Mouse (Mus musculus): ENCODE measurements around the gene Nenf. TPM values are rescaled to one million over a fixed set of nuclear protein-coding genes. Genes with fewer than 3 reads are reported as not detected.
A peak's percentile ranks its signal among the peaks of the same experiment; 100 is the strongest.

The Nenf gene
- polyA plus RNA-seq, 1 experiment from 2014 or later = 157 TPM

- no peaks in the 10 kb centered on the region for H3K9me3 ChIP-seq (ENCODE audit: control insufficient read depth, low read length)
- peaks cover 23% of the 10 kb centered on the region for H3K36me3 ChIP-seq (ENCODE audit: control insufficient read depth, insufficient read depth, low read length)
- H3K4me1 ChIP-seq (ENCODE audit: control insufficient read depth in 2 of 2, insufficient read depth in 2 of 2, low read length in 2 of 2) = peaks cover 10 to 22% of the 10 kb centered on the region in 2 experiments
- no peak overlapping the region for H3K9ac ChIP-seq (ENCODE audit: low read length)
- no peak overlapping the region for H3K27ac ChIP-seq (replicated peaks in 1 of 2; ENCODE audit: control insufficient read depth in 1 of 2, insufficient read depth in 1 of 2, low read depth in 2 of 2, low read length in 2 of 2)
- H3K27me3 ChIP-seq (ENCODE audit: control insufficient read depth, insufficient read depth, low read length) = no peaks in the 10 kb centered on the region
- no peak for ATAC-seq (ENCODE audit: insufficient number of reproducible peaks, insufficient read depth, low FRiP score, low read depth)
- no peak overlapping the region for H3K4me2 ChIP-seq (ENCODE audit: low read length)
- no peak overlapping the region for H3K4me3 ChIP-seq (ENCODE audit: control insufficient read depth in 1 of 2, insufficient read depth in 1 of 2, low read depth in 1 of 2, low read length in 2 of 2)
- 88% methylated on average over 4 of the region's 4 CpGs for WGBS
Observed at GRCm38 (mm10) chr1:191330356-191330755, 12.4 kb upstream of the Nenf start.

GRCm38 (mm10) chr1:191328019-191328441, 10.0 kb upstream of the Nenf start:
- H3K4me2 ChIP-seq (ENCODE audit: low read length) = no peak overlapping the region
- peaks cover 17% of the 10 kb centered on the region for H3K36me3 ChIP-seq (ENCODE audit: control insufficient read depth, insufficient read depth, low read length)
- no peaks in the 10 kb centered on the region for H3K9me3 ChIP-seq (ENCODE audit: control insufficient read depth, low read length)
- WGBS = 68% methylated on average over 8 of the region's 8 CpGs
- H3K4me1 ChIP-seq (ENCODE audit: control insufficient read depth in 2 of 2, insufficient read depth in 2 of 2, low read length in 2 of 2) = peaks cover 10 to 22% of the 10 kb centered on the region in 2 experiments
- no peak for ATAC-seq (ENCODE audit: insufficient number of reproducible peaks, insufficient read depth, low FRiP score, low read depth)
- no peaks in the 10 kb centered on the region for H3K27me3 ChIP-seq (ENCODE audit: control insufficient read depth, insufficient read depth, low read length)
- H3K27ac ChIP-seq (replicated peaks in 1 of 2; ENCODE audit: control insufficient read depth in 1 of 2, insufficient read depth in 1 of 2, low read depth in 2 of 2, low read length in 2 of 2) = no peak overlapping the region
- no peak overlapping the region for H3K9ac ChIP-seq (ENCODE audit: low read length)
- H3K4me3 ChIP-seq (ENCODE audit: control insufficient read depth in 1 of 2, insufficient read depth in 1 of 2, low read depth in 1 of 2, low read length in 2 of 2) = no peak overlapping the region

DNA sequence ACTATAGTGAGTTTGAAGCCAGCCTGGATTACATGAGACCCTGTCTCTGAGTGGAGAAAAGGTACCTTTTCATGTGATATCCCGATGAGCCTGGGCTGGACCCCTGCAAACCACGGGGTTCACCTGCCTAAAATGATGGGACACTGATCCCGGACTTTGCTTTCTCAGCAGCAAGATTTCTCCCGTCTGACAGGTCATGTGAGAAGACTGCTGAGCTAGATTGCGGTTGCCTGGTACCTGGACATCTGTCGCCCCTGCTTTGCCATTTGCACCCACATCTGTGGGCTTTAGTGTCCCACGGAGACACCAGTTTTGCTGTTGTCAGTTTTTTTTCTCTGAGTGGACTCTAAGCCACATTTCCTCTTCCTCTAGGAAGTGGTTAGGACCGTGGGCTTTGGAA, 9.3 kb upstream of the Nenf start:
- WGBS = 81% methylated on average over 8 of the region's 8 CpGs
- Histone ChIP-seq H3K4me3 (ENCODE audit: control insufficient read depth in 1 of 2, insufficient read depth in 1 of 2, low read depth in 1 of 2, low read length in 2 of 2) (no peak overlapping the region), H3K27me3 (ENCODE audit: control insufficient read depth, insufficient read depth, low read length) (no peaks in the 10 kb centered on the region), H3K9me3 (ENCODE audit: control insufficient read depth, low read length) (no peaks in the 10 kb centered on the region), H3K4me1 (ENCODE audit: control insufficient read depth in 2 of 2, insufficient read depth in 2 of 2, low read length in 2 of 2) (peaks cover 10 to 22% of the 10 kb centered on the region in 2 experiments), H3K27ac (replicated peaks in 1 of 2; ENCODE audit: control insufficient read depth in 1 of 2, insufficient read depth in 1 of 2, low read depth in 2 of 2, low read length in 2 of 2) (no peak overlapping the region), H3K4me2 (ENCODE audit: low read length) (peak overlapping the region; percentile 97), H3K9ac (ENCODE audit: low read length) (no peak overlapping the region), H3K36me3 (ENCODE audit: control insufficient read depth, insufficient read depth, low read length) (peaks cover 10% of the 10 kb centered on the region)
- no peak for ATAC-seq (ENCODE audit: insufficient number of reproducible peaks, insufficient read depth, low FRiP score, low read depth)

DNA sequence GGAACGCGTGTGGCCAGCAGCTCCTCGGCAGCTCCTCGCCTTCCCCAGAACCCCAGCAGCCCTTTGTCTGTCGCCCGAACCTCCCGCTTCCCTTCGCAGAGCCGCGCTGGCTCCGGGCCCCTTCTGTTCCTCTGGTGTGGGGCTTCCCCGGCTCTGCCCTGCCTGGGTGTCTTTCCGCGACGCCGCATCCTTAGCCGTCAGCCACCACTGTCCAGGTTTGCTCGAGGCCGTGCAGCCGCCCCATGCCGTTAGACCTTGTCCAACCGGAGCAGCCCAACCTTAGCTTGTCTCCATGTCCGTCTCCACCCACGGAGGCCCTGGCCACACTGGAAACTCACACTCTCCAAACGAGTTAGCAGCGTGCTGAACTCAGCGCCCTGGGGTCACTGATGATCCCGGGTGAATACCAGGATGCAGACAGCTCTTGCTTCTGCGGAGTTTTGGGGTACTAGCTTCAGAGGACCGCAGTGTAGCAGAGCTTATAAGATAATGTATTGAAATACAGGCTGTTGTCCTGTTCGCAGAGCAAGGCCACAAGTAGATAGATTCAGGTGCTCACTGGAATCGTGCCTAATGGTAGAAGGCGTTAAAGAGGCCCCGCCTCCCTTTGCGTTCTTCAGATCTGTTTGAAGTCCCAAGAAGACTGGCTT, 8.4 kb upstream of the Nenf start:
- ATAC-seq (ENCODE audit: insufficient number of reproducible peaks, insufficient read depth, low FRiP score, low read depth) = peak; percentile 76
- peak overlapping the region; percentile 91 for H3K9ac ChIP-seq (ENCODE audit: low read length)
- H3K4me3 ChIP-seq (ENCODE audit: control insufficient read depth in 1 of 2, insufficient read depth in 1 of 2, low read depth in 1 of 2, low read length in 2 of 2) = peak overlapping the region; percentile 62 to 91
- 0 out of 2 replicates have a peak, but pooled peaks cover 3% of the 10 kb centered on the region for H3K9me3 ChIP-seq (ENCODE audit: control insufficient read depth, low read length)
- peak overlapping the region in 1 of 2 experiments; percentile 66; a peak in 3 of 4 replicates for H3K27ac ChIP-seq (replicated peaks in 1 of 2; ENCODE audit: control insufficient read depth in 1 of 2, insufficient read depth in 1 of 2, low read depth in 2 of 2, low read length in 2 of 2)
- H3K36me3 ChIP-seq (ENCODE audit: control insufficient read depth, insufficient read depth, low read length) = peaks cover 6% of the 10 kb centered on the region
- H3K27me3 ChIP-seq (ENCODE audit: control insufficient read depth, insufficient read depth, low read length) = no peaks in the 10 kb centered on the region
- peak overlapping the region; percentile 97 for H3K4me2 ChIP-seq (ENCODE audit: low read length)
- WGBS = 1% methylated on average over 35 of the region's 35 CpGs
- H3K4me1 ChIP-seq (ENCODE audit: control insufficient read depth in 2 of 2, insufficient read depth in 2 of 2, low read length in 2 of 2) = peaks cover 10 to 22% of the 10 kb centered on the region in 2 experiments

- H3K4me1 ChIP-seq (ENCODE audit: control insufficient read depth in 2 of 2, insufficient read depth in 2 of 2, low read length in 2 of 2) = peaks cover 10 to 22% of the 10 kb centered on the region in 2 experiments
- H3K27me3 ChIP-seq (ENCODE audit: control insufficient read depth, insufficient read depth, low read length) = no peaks in the 10 kb centered on the region
- H3K4me2 ChIP-seq (ENCODE audit: low read length) = peak within 1 kb of the TSS; percentile 97
- peak within 1 kb of the TSS; percentile 62 to 91 for H3K4me3 ChIP-seq (ENCODE audit: control insufficient read depth in 1 of 2, insufficient read depth in 1 of 2, low read depth in 1 of 2, low read length in 2 of 2)
- H3K27ac ChIP-seq (replicated peaks in 1 of 2; ENCODE audit: control insufficient read depth in 1 of 2, insufficient read depth in 1 of 2, low read depth in 2 of 2, low read length in 2 of 2) = peak within 1 kb of the TSS in 1 of 2 experiments; percentile 66; a peak in 3 of 4 replicates
- under 1% methylated on average over 42 of the region's 42 CpGs for WGBS
- H3K36me3 ChIP-seq (ENCODE audit: control insufficient read depth, insufficient read depth, low read length) = no peaks in the 10 kb centered on the region; the same call in 1 of the 2 replicates
- H3K9me3 ChIP-seq (ENCODE audit: control insufficient read depth, low read length) = 0 out of 2 replicates have a peak, but pooled peaks cover 3% of the 10 kb centered on the region
- peak; percentile 90 for ATAC-seq (ENCODE audit: insufficient number of reproducible peaks, insufficient read depth, low FRiP score, low read depth)
- H3K9ac ChIP-seq (ENCODE audit: low read length) = peak within 1 kb of the TSS; percentile 91
Observed at GRCm38 (mm10) chr1:191325726-191326232, 7.8 kb upstream of the Nenf start, which contains the start of gene Tmem206. Gene Tmem206, plus strand, starts transcription at chr1:191325912.

GRCm38 (mm10) chr1:191324733-191325590, 7.0 kb upstream of the Nenf start:
- Histone ChIP-seq H3K27me3 (ENCODE audit: control insufficient read depth, insufficient read depth, low read length) (no peaks in the 10 kb centered on the region), H3K4me1 (ENCODE audit: control insufficient read depth in 2 of 2, insufficient read depth in 2 of 2, low read length in 2 of 2) (peaks cover 10 to 22% of the 10 kb centered on the region in 2 experiments), H3K27ac (replicated peaks in 1 of 2; ENCODE audit: control insufficient read depth in 1 of 2, insufficient read depth in 1 of 2, low read depth in 2 of 2, low read length in 2 of 2) (no peak overlapping the region), H3K9me3 (ENCODE audit: control insufficient read depth, low read length) (0 out of 2 replicates have a peak, but pooled peaks cover 3% of the 10 kb centered on the region), H3K4me2 (ENCODE audit: low read length) (peak overlapping the region; percentile 97), H3K36me3 (ENCODE audit: control insufficient read depth, insufficient read depth, low read length) (no peaks in the 10 kb centered on the region), H3K9ac (ENCODE audit: low read length) (no peak overlapping the region), H3K4me3 (ENCODE audit: control insufficient read depth in 1 of 2, insufficient read depth in 1 of 2, low read depth in 1 of 2, low read length in 2 of 2) (no peak overlapping the region; a peak in 1 of 4 replicates)
- 71% methylated on average over 7 of the region's 7 CpGs for WGBS
- no peak for ATAC-seq (ENCODE audit: insufficient number of reproducible peaks, insufficient read depth, low FRiP score, low read depth)

- Histone ChIP-seq H3K4me1 (ENCODE audit: control insufficient read depth in 2 of 2, insufficient read depth in 2 of 2, low read length in 2 of 2) (peaks cover 13 to 23% of the 10 kb centered on the region in 2 experiments), H3K36me3 (ENCODE audit: control insufficient read depth, insufficient read depth, low read length) (no peaks in the 10 kb centered on the region), H3K4me2 (ENCODE audit: low read length) (no peak overlapping the region), H3K4me3 (ENCODE audit: control insufficient read depth in 1 of 2, insufficient read depth in 1 of 2, low read depth in 1 of 2, low read length in 2 of 2) (no peak overlapping the region), H3K9me3 (ENCODE audit: control insufficient read depth, low read length) (0 out of 2 replicates have a peak, but pooled peaks cover 3% of the 10 kb centered on the region), H3K27me3 (ENCODE audit: control insufficient read depth, insufficient read depth, low read length) (no peaks in the 10 kb centered on the region), H3K9ac (ENCODE audit: low read length) (no peak overlapping the region), H3K27ac (replicated peaks in 1 of 2; ENCODE audit: control insufficient read depth in 1 of 2, insufficient read depth in 1 of 2, low read depth in 2 of 2, low read length in 2 of 2) (no peak overlapping the region)
- WGBS = 86% methylated on average over 3 of the region's 3 CpGs
- no peak for ATAC-seq (ENCODE audit: insufficient number of reproducible peaks, insufficient read depth, low FRiP score, low read depth)
Observed at GRCm38 (mm10) chr1:191323381-191323780, 5.4 kb upstream of the Nenf start.

All from heart, embryonic 14.5 days (tissue).